Mouse (Mus musculus) urinary bladder, postnatal 25 days (tissue): ENCODE results near the gene Hnrnpf.

Experiments used
- DNase-seq: peaks from one replicate; pipeline ENCODE4 v3.0.0; 2022; ENCODE audit warnings: low spot score

Hnrnpf gene

DNA sequence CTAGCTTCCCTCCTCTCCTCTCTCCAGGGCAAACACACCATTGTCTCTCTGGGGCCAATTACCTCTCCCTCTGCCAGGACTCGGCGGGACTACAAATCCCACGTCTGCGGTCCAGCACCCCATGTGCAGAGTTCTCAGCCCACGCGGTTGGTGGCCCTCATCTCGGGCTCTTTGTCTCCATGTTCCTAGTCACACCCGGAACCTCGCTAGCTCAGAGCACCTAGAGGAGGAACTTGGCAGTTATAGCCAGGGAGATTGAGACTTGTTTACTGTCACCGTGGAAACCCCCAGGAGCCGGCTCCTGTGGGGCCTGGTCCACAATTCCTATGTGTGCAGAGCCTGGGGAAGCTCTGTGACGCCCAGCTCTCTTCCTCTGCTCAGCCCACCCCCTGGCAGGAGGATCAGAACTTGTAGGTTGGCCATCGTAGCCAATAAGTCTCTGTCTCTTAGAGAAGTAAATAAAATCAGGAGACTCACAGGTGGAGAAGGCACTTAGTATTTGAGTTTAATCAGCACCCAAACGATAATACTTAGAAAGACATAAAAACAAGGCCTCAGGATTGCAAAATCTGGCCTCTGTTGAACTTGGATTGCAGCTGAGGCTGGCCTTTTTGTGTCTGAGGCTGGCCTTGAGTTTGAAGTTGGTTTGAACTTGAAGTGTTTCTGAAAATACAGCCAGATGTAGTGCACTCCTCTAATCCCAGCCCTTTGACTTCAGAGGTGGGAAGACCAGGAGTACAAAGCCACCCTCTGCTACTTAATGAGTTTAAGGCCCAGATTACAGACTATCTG is 8.6 kb upstream of the Hnrnpf start:
- no peak for DNase-seq

DNA sequence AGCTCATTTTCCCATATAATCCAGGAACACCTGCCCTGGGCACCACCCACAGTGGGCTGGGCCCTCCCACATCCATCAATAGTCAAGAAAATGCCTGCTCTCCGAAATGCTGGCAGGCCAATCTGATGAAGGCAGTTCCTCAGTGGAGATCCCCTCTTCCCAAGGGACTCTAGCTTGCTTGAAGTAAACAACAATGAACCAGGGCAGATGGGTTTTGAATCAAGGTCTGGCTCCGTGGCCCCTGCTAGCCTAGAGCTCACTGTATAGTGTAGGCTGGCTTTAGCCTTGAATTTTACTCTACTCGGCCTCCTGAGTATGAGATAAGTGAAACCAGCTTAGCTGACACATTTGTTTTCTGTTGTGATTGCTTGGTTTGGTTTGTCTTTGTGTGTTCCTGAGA is 7.7 kb upstream of the Hnrnpf start:
- DNase-seq, result no peak

DNA sequence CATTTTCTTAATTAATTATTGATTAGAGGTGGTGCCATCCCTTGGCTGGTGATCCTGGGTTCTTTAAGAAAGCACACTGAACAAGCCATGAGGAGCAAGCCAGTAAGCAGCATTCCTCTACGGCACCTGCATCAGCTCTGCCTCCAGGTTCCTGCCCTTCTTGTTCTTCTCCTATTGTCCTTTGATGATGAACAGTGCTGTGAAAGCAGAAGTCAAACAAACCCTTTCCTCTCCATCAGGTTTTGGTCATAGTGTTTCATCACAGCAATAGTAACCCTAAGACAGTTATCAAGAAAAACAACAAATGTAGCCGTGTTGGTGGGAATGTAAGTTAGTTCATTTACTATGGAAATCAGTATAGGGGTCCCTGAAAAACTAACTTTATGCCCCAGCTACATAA is 6.7 kb upstream of the Hnrnpf start:
- DNase-seq, result no peak

DNA sequence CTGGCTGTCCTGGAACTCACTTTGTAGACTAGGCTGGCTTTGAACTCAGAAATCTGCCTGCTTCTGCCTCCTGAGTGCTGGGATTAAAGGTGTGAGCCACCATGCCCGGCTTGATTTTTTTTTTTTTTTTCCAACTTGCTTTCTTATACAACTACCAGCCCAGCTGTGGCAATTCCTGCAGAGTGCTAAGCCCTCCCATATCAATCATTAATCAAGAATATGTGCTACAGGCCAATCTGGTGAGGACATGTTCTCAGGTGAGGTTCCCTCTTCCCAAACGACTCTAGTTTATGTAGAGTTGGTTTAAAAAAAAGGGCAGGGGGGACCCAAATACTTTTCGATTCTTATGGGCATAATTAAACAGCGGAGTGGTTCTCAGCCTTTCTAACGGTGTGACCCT is 2.3 kb upstream of the Hnrnpf start:
- no peak for DNase-seq

DNA sequence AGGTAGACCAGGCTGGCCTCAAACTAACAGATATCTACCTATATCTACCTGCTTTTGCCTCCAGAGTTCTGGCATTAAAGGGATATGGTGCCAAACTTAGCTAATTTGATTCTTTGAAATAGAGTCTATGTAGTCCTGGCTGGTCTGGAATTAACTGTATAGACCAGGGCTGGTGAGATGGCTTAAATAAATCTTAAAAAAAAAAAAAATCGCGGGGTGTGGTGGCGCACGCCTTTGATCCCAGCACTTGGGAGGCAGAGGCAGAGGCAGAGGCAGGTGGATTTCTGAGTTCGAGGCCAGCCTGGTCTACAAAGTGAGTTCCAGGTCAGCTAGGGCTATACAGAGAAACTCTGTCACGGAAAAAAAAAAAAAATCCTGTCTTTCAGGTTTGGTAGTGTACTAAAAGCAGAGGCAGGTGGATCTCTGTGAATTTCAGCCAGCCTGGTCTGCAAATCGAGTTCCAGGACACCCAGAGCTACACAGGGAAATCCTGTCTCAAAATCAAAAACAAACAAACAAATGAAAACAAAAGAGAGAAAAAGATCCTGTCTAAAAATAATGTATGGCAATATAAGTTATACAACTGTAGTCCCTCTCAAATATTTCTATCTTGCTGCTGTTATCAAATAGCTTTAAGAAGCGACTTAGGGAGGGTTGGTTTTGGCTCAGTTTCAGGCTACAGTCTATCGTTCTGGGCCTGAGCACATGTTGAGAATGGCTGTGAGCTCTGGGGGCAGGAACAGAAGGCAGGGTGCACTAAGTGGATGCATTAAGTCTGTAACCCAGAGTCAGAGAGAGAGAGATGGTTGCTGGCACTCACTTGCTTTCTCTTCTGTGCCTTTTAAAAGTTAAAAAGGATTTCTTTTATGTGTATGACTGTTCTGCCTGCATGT is 1.6 kb downstream of the Hnrnpf start:
- DNase-seq, result no peak

DNA sequence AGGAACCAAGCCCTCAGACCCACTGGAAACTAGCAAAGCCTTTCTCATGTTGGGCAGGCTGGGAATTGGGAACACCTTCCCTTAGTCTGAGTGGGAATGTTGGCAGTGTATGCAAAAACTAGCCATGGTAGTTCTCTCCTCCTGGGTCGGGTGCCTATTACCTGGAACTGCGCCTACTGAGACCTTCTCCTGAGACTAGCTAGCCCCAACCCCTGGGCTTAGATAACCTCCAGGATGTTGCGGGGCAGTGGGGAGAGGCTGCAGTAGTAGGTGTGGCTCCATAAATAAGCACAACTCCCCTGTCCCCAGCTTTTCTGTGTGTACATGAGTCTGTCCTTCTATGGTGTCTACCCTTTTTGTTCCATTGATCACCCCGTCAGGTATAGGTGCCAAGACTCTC is 2.4 kb downstream of the Hnrnpf start:
- no peak for DNase-seq

DNA sequence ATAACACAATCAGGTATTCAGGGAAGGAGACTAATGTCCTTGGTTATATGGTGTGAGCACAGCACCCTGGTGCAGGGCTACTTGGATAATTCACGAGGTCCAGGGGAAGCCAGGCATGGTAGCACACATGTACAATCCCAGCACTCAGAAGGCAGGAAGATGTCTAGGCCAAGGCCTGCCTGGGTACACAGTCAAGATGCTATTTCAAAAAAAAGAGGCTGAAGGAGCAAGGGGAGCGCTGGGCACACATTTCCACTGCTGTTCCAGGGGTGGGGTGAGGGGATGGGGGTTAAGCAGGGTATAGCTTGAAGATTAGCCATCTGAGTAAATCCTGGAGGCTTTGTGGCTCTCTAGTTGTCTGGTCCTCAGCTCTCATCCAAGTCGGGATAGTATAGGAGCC is 3.7 kb downstream of the Hnrnpf start:
- no peak for DNase-seq

DNA sequence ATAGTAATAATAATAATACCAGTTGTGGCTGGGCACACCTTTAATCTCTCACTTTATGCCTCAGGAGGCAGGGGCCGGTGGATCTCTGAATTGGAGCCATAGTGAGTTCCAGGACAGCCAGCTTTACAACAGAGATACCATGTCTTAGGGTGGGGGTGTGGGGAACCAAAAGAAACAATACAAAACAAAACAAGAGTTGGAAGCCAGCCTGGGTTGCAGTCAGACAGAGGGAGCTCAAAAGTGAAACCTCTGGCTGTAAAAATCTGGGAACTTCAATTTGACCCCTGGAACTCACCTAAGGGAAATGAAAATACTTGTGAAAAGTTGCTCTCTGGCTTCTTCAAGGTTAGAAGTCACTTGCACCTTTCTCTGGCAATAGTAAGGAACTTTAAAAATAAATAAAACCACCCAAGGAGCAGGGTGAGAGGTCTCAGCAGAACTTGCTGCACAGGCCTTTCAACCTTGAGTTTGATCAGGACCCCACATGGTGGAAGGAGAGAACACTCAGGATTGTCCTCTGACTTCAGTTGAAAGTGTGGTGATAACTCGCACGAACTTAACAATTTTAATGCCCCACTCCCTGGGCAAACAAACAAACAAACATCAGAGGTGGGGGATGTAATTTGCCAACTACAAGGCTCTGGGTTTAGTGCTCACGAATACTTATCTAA is 5.3 kb downstream of the Hnrnpf start:
- no peak for DNase-seq

DNA sequence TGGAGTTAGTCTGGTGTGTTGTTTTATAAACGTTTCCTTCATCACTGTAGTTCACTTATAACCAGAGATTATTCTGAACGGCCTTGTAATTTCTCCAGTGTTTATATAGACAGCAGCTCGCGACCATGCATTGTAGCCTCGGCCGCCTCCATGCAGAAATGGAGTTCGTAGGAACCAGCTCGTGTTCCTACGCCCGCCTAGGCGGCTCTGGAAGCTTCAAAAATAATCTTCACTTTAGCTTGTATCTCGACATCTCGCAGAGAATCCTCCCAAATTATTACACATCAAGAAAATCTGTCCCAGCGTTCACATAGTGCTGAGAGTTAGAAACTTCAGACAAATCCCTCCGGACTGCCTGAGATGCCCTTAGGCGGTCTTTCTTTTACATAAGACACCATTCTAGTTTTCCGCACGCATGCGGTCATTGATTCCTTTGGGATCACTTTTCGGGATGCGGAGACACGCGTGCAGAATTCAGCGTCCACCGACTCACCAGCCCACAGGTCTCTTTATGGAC is 5.9 kb downstream of the Hnrnpf start:
- no peak for DNase-seq

DNA sequence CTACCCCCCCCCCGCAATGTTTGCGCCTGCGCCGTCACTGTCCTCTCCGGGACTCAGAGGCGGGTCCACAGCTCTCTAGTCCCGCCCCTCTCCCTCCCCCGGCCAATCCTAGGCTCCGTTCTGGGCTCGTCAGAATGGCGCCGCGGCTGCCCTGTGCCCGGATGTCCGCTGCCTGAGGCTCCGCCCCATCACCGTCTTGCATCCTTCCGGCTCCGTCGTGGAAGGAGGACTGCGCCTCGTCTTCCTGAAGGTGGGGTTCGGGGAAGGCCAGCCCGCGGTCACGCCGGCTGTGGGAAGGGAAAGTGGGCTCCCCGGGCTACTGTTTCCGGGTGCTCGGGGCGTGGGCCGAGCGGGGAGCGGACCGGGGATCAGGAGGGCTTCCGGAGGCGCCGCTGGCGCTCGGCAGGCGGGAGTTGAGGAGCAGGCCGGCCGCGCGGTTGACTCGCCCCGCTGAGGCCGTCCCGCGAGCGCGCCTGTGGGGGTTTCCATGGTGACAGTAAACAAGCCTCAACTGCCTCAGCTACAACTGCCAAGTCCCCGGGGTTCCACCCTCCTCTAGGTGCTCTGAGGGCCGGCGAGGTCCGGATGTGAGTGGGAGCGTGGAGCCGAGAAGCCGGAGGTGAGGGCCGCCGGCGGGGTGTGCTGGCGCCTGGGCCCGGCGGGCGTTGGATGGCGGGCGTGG is 6.6 kb downstream of the Hnrnpf start:
- DNase-seq, result peak; percentile 90

DNA sequence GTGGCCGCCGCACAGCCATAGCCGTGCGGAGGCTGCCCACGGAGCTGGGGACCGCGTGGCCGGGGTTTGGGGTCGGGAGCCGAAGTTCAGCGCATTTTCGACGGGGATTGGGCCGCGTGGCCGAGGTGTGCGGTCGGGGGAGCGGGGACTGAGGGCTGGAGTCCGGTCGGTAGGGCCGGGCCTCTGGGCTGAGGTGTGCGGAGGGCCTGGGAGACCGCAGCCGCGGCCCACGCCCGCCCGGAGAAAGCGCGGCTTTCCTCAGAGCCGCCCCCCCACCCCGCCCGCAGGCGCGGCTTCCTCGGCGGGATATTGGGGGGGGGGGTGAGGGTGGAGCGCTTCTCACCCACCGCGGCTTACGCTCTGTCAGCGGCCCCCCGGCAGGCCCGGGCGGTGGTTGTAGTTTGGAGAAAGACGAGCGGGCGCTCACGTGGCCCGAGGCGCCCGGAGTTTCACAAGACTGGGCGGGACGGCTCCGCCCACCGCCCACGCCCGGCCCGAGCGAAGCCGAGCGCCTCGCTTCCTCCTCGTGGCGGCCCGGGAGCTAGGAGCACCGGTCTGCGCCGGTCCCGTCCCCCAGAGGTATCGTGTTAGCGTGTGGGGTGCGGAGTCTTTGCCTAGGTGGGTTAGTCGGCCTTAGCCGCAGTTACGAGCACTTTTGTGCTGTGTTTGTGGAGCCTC is 7.3 kb downstream of the Hnrnpf start:
- DNase-seq, result peak; percentile 87

DNA sequence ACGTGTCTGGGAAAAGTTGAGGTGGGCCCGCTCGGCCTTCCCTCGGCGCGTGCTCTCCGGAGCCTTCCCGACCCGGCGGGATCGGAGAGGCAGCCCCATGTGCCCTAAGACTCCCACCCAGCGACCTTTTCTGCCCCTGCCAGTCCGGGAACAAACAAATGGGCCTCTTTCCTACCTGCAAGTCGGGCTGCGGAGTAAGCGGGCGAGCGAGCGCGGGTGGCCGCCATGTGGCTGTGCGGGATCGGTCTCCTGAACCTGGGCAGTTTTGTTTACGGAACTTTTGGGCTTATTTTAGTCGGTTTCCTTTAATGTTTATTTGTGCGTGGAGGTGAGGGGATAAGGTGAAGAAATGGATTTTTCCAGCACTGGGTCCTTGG is 7.8 kb downstream of the Hnrnpf start:
- DNase-seq, result no peak

DNA sequence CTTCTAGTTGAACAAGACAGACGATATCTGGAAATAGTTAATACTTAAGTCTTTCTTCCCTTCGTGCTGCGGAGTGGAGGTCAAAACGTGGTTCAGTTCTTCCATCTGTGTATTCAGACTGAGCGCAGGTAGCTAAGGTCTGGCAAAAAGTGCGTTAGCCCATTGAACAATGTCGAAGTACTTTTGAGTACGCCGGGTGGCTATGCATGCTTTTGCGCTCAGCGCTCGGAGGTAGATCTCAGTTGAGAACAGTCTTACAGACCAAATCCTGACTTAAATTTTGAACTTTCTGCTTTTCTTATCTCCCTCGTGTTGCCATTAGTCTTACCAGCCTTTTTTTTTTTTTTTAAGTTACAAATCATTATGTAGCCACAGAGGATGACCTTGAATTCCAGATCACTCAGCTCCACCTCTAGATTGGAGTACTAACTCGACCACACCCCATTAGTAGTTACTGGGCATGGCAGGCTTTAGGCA is 8.3 kb downstream of the Hnrnpf start:
- no peak for DNase-seq

DNA sequence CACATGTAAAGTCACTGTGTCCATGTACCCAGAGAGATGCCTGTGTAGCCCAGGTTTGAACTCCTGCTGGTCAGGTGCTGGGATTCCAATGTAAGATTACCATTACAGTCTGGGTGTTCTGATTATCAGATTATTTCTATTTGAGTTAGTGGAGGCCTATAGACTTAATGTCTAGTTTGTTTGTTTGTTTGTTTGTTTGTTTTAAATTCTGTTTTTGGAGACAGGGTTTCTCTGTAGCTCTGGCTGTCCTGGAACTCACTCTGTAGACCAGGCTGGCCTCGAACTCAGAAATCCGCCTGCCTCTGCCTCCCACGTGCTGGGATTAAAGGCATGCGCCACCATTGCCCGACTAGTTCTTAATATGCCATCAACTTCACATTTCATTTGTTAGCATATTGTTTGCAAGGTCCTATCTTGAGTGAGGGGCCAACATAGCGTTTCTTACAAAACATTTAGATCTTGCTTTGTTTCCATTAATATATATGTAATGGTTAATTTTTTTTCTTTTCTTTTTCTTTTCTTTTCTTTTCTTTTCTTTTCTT is 10.1 kb downstream of the Hnrnpf start:
- no peak for DNase-seq

DNA sequence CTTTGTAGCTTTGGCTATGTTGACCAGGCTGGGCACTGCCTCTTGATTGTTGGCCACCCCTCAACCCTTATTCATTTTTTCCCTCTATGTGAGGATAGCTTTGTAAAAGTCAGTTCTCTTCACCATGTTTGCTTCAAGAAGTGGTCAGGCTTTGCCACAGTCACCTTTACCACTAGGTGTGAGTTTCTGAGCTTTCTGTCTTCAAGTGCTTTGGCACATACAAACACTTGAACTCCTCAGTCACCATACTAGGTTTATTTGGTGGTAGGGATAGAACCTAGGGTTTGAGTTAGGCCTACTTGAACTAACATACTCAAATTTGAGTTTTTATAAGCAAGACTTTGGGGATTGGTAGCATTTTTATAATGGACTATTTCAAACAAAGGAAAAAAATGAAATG is 14.4 kb downstream of the Hnrnpf start:
- DNase-seq, result no peak

DNA sequence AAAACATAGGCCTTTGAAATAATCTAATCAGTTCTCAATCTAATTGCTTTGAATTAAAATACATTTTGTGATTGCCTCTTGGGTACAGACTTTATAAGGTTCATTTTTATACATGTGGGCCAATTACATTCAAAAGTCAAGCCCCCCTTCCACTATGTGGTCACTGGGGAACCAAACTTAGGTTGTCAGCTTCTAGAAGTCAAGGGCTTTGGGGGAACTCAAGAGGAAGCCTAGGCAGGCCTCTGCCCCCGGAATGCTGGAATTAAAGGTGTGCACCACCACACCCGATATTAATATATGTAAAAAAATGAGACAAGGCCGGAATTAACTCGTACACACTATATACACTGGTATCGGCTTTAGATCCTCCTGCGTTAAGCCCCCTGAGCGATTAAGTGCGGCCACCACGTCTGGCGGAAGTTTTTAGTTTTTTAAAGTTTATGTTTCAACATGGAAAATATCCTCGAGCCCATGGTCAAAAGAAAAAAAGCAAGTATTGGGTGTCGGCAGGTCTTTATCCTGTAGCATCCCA is 16.1 kb downstream of the Hnrnpf start:
- no peak for DNase-seq

DNA sequence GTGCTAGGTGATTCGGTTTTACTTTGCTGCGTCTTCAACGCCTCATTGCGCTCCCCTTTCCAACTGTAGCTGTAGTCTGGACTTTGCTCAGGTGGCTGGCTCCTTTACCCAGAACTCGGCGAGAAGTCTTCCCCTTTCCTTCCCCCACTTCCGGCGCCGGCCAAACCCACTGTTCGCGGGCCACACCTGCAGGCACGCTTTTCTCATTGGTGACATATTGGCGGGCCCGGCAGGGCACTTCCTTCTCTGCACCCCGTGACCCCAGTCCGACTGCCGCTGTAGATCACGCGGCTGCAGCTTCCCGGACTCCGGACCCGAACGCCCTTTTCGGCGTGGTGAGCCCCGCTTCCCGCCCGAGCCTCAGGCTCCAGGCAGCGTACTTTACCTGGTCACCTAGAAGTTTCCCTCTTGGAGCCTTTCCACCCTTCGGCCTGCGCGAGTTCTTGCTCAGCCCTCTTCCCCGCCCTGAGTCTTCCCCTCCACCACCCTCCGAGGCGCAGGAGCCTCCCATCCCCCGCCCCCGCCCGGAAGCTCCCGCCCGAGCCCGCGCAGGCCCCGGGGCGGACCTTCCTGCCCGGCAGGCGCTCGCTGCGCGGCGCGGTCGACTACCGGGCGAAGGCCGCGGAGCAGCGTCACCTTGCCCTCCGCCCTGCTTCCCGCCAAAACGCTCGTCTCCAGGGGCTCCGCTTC is 16.8 kb downstream of the Hnrnpf start:
- DNase-seq, result peak; percentile 68

DNA sequence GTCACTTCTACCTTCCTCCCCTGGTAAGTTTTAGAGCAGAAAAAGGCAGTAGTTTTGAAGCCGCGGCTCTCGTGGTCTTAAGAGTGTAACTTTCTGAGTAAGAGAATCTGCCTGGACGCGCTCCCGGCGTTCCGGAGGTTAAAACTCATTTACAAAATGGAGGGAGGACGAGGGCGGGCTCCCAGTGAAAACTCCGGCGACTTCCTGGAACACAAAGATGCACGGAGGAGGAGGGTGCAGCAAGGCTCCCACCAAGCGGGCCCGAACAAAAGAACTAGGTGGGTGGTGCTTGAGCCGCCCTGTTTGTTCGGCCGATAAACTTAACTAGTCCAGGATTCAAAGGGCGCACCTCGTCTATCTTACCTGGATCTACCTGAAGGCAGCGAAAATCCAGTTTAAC is 17.5 kb downstream of the Hnrnpf start:
- DNase-seq, result peak; percentile 59

DNA sequence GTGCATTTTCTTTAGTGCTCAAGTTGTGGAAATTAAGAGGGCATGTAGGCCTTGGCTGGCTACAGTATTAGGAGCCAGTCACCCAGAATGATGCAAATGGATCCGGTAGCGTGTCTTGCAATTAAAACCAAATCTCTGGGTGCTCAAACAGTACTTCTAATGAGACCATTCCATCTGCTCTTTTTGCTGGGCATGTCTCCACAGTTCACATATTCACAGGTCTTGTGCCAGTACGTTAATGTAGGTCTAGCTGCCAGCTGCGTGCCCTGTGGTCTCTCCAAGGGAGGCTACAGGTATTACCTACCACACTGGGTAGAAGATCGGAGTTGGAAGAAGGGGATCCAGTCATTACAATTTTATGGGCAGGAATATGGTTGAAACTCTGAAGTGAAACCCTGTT is 17.9 kb downstream of the Hnrnpf start:
- no peak for DNase-seq
